Mouse (Mus musculus): Measurements from ENCODE around the gene Ptpn11.

The Ptpn11 gene

GRCm38 (mm10) chr5:121169588-121169987 lies 21.6 kb downstream of the Ptpn11 start:
- ChIA-PET CTCF (no interaction called here), POLR2A (interaction anchor here in 1 of 4 experiments (1.3 kb wide), 1 partner anchor 24 kb away, joined by 3 read pairs; no protein-coding TSS in a partner anchor)

DNA sequence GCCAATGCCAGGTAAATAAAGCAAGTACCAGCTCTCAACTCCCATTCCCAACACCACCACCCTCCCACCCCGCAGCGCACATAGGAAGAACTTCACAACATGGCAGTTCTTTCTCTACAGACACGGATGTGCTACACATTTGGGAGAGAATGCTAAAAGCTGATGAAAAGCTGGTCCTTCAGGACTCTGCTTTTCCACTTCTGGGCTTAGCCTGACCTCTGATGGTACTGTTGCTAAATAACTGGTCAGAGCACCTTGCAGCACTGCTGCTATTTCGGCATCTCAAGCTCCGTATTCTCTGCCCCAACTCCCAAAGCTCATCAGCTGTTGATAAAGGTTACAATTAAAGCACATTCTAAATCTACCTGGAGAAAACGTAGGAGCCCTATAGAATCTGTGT lies 24.3 kb downstream of the Ptpn11 start:
- POLR2A ChIA-PET: interaction anchor here in 2 of 4 experiments (0.9 to 1.4 kb wide), 5 partner anchors 8 to 45 kb away, joined by 3 read pairs; no protein-coding TSS in a partner anchor
- CTCF ChIA-PET: interaction anchor here in 2 of 4 experiments (0.5 to 0.8 kb wide), 3 partner anchors 23 to 252 kb away, joined by 3 to 6 read pairs (median 3); no protein-coding TSS in a partner anchor

- CTCF ChIA-PET: interaction anchor here in 2 of 4 experiments (0.6 to 1.1 kb wide), 3 partner anchors 10 to 69 kb away, joined by 3 to 4 read pairs (median 4); no protein-coding TSS in a partner anchor
These were observed 28.3 kb downstream of the Ptpn11 start for GRCm38 (mm10) chr5:121162923-121163322.

GRCm38 (mm10) chr5:121162285-121162684 lies 28.9 kb downstream of the Ptpn11 start:
- POLR2A ChIA-PET: no interaction called here

More at GRCm38 (mm10) chr5:121162923-121163322, 28.3 kb downstream of the Ptpn11 start:
- POLR2A ChIA-PET: no interaction called here

DNA sequence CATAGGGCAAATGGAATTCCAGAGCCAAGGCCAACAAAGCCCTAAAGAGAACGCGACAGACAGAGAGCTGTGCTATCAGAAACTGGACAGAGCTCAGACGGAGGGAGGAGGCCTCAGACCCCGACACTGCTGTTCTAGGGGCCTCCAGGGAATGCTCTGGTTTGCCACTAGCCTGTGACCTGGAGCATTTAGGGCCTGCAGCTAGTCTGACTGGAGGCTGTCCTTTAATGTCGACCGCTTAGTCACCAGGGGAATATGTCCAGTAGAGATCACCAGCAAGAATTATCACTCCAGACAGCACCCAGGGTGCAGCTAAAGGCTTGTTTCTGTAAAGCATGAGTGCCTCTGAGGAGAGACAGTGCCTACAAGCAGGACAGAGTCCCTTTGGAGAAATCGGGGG lies 32.2 kb downstream of the Ptpn11 start:
- POLR2A ChIA-PET: interaction anchor here in 2 of 4 experiments (0.9 to 1.4 kb wide), 4 partner anchors 8 to 53 kb away, joined by 3 to 6 read pairs (median 4); no protein-coding TSS in a partner anchor
- CTCF ChIA-PET: interaction anchor here (0.8 to 1.2 kb wide), 4 partner anchors 17 to 343 kb away, joined by 3 to 6 read pairs (median 4); no protein-coding TSS in a partner anchor

More at GRCm38 (mm10) chr5:121162285-121162684, 28.9 kb downstream of the Ptpn11 start:
- CTCF ChIA-PET: interaction anchor here in 2 of 4 experiments (0.6 to 0.9 kb wide), 3 partner anchors 10 to 235 kb away, joined by 3 to 4 read pairs (median 4); no protein-coding TSS in a partner anchor

GRCm38 (mm10) chr5:121157489-121157888 lies 33.7 kb downstream of the Ptpn11 start:
- ChIA-PET CTCF (interaction anchor here in 1 of 4 experiments (1.4 kb wide), 1 partner anchor 45 kb away, joined by 3 read pairs; no protein-coding TSS in a partner anchor), POLR2A (interaction anchor here in 2 of 4 experiments (0.5 to 1.6 kb wide), 5 partner anchors 9 to 177 kb away, joined by 3 to 6 read pairs (median 3); no protein-coding TSS in a partner anchor)

GRCm38 (mm10) chr5:121157017-121157416 lies 34.2 kb downstream of the Ptpn11 start:
- POLR2A ChIA-PET: interaction anchor here in 2 of 4 experiments (0.7 to 1.6 kb wide), 4 partner anchors 20 to 178 kb away, joined by 3 read pairs; no protein-coding TSS in a partner anchor
- CTCF ChIA-PET: interaction anchor here in 1 of 4 experiments (1.4 kb wide), 1 partner anchor 45 kb away, joined by 3 read pairs; no protein-coding TSS in a partner anchor

DNA sequence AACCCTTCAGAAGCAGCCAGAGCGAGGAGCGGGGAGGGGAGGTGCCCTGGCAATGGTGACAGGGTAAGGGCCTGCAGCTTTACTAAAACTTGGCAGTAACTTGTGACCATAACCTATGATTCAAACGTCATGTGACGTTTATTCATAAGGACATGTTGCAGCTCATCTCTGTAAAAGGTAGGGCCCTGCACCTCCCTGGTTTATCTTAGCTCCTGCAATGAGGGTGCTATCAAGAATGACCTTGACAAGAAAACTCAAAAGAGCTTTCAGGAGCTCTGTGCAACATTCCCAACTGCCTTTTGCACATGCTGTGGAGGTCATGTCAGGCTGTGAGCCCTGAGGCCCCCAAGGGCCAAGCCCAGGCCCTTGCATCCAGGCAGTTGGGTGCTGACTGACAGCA lies 35.1 kb downstream of the Ptpn11 start:
- CTCF ChIA-PET: no interaction called here
- POLR2A ChIA-PET: interaction anchor here in 2 of 4 experiments (0.6 to 1.8 kb wide), 9 partner anchors 8 to 48 kb away, joined by 3 to 6 read pairs (median 3); partner anchors contain the start of gene Rpl6 (in 1 of the 2)

GRCm38 (mm10) chr5:121150684-121151083 lies 40.5 kb downstream of the Ptpn11 start:
- ChIA-PET CTCF (no interaction called here), POLR2A (no interaction called here)

- CTCF ChIA-PET: interaction anchor here in 2 of 4 experiments (0.6 to 1.0 kb wide), 2 partner anchors 136 to 544 kb away, joined by 3 to 4 read pairs; no protein-coding TSS in a partner anchor
These were observed 42.0 kb downstream of the Ptpn11 start for GRCm38 (mm10) chr5:121149246-121149645.

DNA sequence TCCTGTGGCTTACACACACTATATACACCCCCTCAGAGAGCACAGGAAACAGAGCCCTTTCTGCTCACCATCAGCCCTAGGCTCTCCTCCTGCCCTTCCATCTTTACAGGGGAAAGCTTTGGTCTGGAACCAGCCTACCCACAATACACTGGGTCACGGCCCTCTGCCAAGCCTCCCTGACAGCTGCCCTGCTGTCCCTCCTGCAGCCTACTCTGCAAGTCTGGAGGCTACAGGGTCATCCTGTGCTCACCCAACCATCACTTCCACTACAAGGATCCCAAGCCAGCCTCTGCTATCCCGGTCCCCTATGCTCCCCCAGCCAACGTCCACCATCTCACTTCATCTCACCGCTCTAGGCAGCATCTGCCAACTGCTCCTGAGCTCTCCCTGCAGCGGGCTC lies 44.9 kb downstream of the Ptpn11 start:
- ChIA-PET CTCF (no interaction called here), POLR2A (interaction anchor here in 1 of 4 experiments (1.1 kb wide), 1 partner anchor 23 kb away, joined by 3 read pairs; no protein-coding TSS in a partner anchor)

More at GRCm38 (mm10) chr5:121149246-121149645, 42.0 kb downstream of the Ptpn11 start:
- POLR2A ChIA-PET: interaction anchor here in 2 of 4 experiments (0.6 to 2.0 kb wide), 4 partner anchors 8 to 314 kb away, joined by 3 to 6 read pairs (median 4); no protein-coding TSS in a partner anchor

DNA sequence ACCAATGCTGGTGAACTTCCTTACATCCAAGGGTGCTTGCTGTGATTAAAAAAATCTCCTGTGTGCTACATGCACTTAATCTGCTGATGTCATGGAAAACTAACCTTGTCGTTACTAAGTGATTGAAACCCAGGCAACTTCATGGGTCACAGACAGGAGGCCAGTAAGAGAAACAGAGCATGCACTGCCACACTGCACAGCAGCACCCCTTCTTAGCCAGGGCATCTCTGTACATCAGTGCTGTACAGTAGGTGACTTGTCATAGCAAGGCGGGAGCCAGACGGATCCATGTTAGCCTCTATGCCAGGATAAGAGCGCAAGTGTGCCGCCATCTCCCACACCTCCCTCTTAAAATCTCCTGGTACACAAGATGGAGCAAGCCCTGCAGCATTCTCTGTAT lies 45.6 kb downstream of the Ptpn11 start:
- CTCF ChIA-PET: no interaction called here
- POLR2A ChIA-PET: interaction anchor here in 2 of 4 experiments (0.8 to 1.2 kb wide), 3 partner anchors 10 to 24 kb away, joined by 3 to 4 read pairs (median 3); no protein-coding TSS in a partner anchor

- CTCF ChIA-PET: interaction anchor here in 1 of 4 experiments (0.6 kb wide), 1 partner anchor 298 kb away, joined by 3 read pairs; no protein-coding TSS in a partner anchor
- POLR2A ChIA-PET: interaction anchor here in 2 of 4 experiments (0.8 to 1.2 kb wide), 2 partner anchors 11 to 12 kb away, joined by 3 to 4 read pairs; no protein-coding TSS in a partner anchor
These were observed 46.6 kb downstream of the Ptpn11 start for GRCm38 (mm10) chr5:121144441-121145238.

- POLR2A ChIA-PET: interaction anchor here in 2 of 4 experiments (1.2 to 1.9 kb wide), 3 partner anchors 11 to 62 kb away, joined by 4 to 5 read pairs (median 4); partner anchors contain the start of gene Rpl6 (in 1 of the 2)
- CTCF ChIA-PET: interaction anchor here in 2 of 4 experiments (0.5 to 1.2 kb wide), 4 partner anchors 9 to 298 kb away, joined by 3 to 9 read pairs (median 6); no protein-coding TSS in a partner anchor
These were observed 48.6 kb downstream of the Ptpn11 start for GRCm38 (mm10) chr5:121142431-121143119.

DNA sequence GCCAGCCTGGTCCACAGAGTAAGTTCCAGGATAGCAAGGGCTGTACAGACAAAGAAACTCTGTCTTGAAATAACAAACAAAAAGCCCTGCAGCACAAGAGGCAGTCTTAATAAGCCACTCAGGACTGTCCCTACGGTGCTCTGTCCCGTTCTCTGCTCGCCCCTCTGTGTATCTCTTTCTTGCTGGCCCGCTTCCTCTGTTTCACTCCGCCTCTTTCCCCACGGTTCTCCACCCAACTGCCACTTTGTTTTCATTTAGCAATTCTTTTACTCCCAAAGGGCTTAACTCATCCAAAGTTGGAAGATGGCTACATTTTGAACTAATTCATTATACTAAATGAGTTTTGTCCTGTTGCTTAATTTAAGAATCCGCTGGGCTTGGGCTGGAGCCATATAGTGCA lies 50.9 kb downstream of the Ptpn11 start:
- CTCF ChIA-PET: no interaction called here
- POLR2A ChIA-PET: no interaction called here

GRCm38 (mm10) chr5:121137125-121137524 lies 54.1 kb downstream of the Ptpn11 start:
- ChIA-PET CTCF (interaction anchor here in 2 of 4 experiments (0.6 to 1.0 kb wide), 3 partner anchors 39 to 133 kb away, joined by 3 to 8 read pairs (median 3); no protein-coding TSS in a partner anchor), POLR2A (interaction anchor here in 2 of 4 experiments (0.7 to 1.1 kb wide), 3 partner anchors 48 to 548 kb away, joined by 3 to 5 read pairs (median 3); partner anchors contain the start of gene Rpl6 (in 1 of the 2))

DNA sequence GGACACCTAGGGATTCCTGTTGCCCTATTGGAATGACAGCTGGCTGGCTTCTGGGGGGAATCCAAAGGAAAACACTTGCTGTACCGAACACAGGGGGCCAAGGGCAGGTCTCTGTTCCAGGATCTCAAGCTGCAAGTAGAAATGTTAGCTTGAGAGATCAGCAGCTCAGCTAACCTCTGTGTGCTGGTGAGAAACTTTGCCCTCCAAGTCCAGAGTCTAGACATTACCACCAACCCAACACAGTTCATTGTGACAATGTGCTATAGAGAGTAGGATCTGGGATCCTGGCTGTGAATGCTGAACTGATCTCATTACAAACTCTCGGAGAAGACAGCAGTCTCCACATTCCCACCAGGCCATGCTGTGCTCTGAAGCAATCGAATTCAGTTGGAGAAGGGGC lies 59.4 kb downstream of the Ptpn11 start:
- POLR2A ChIA-PET: interaction anchor here in 1 of 4 experiments (1.1 kb wide), 1 partner anchor 10 kb away, joined by 4 read pairs; no protein-coding TSS in a partner anchor
- CTCF ChIA-PET: interaction anchor here in 1 of 4 experiments (0.9 kb wide), 1 partner anchor 20 kb away, joined by 3 read pairs; no protein-coding TSS in a partner anchor

DNA sequence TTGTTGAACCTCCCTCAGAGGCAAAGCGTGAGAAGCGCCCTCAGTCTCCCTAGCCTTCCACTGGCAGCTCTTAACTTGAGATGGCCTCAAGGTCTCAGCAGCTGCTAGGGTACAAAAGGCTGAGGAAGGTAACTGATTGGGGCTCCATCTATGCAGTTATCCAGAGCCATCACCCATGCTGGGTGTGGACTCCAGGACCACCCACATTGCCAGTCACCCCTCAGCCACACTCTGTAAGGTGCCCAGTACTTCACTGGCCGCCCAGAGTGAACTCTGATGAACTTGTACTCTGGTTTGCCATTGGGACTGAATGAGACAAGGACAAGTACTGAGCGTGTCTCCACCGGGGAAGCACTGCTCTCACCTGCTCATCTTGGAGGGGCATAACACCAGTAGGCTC lies 61.9 kb downstream of the Ptpn11 start:
- ChIA-PET POLR2A (interaction anchor here in 1 of 4 experiments (1.2 kb wide), 1 partner anchor 202 kb away, joined by 3 read pairs; no protein-coding TSS in a partner anchor), CTCF (interaction anchor here in 2 of 4 experiments (0.6 to 0.9 kb wide), 3 partner anchors 17 to 52 kb away, joined by 4 read pairs; no protein-coding TSS in a partner anchor)

Measured in embryonic stem cell, embryonic (primary cell).